Mouse (Mus musculus) naive thymus-derived CD4-positive, alpha-beta T cell, adult 5 months (primary cell): ENCODE data around the gene Sema4b. TPM values are rescaled to one million over a fixed set of nuclear protein-coding genes. Genes with fewer than 3 reads are reported as not detected.

ENCODE experiments used
- polyA plus RNA-seq: library from polyadenylated mRNA; unstranded; fragments of 100-300 nt; shearing (Covaris generic); gene quantifications from one replicate; pipeline ENCODE4 v1.2.1, GENCODE M21; 2017

Gene Sema4b
- 5.6 TPM for polyA plus RNA-seq

GRCm38 (mm10) chr7:80186531-80187296 is at the start of gene Sema4b:
Gene Sema4b (plus strand): TSS chr7:80186841.

GRCm38 (mm10) chr7:80232489-80233029 is 45.9 kb downstream of the Sema4b start, which contains the start of the genes Cib1 and Gdpgp1:
Gene Cib1 (minus strand): TSS chr7:80232813.
Gene Gdpgp1 (plus strand): TSS chr7:80232865.

GRCm38 (mm10) chr7:80246148-80246721 is 59.6 kb downstream of the Sema4b start, which contains the start of gene Ttll13:
Gene Ttll13 (plus strand): TSS chr7:80246376.

GRCm38 (mm10) chr7:80260625-80261371 is 74.2 kb downstream of the Sema4b start, which contains the start of gene Ngrn:
Gene Ngrn (plus strand): TSS chr7:80261215.

DNA sequence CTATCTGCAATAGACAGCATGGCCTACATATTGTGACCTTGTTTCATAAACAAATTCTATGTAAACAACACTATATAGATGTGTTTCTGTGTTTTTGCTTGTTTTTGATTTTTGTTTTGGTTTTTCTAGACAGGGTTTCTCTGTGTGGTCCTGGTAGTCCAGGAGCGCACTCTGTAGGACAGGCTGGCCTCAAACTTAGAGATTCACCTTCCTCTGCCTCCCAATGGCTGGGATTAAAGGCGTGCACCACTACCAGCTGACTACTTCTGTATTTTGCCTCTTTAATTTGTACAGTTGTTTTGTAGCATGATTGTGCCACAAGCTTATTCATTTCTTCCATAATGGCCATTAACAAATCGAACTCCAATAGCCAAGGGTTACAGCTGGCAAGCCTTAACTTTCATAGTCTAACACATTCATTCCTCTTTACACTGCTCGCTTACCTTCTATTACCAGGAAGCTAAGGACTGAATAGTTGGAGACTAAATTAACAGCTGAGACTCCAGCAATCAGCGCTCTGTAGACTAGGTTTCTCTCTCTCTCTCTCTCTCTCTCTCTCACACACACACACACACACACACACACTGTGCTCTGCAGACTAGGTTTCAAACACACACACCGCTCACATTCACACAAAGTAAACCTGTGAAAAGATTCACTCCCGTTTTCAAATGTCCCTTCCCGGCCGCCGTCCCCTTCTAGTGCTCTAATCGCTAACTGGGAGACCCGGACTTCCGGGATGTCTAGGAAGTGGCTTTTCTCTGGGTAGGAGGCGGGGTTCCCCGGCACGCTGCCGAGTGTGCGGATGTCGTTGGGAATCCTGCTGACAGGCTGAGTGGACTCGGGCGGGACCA is 82.5 kb downstream of the Sema4b start, which contains the start of gene Vps33b:
Gene Vps33b, plus strand, starts transcription at position 753 of the 854 bp plus-strand sequence.

Other genes starting within 250 kb of the Sema4b start
- gene Zfp710, start 162.0 kb upstream of the Sema4b start, polyA plus RNA-seq = 18.2 TPM
- gene Idh2, start 71.4 kb upstream of the Sema4b start, polyA plus RNA-seq = 103 TPM
- gene Cib1, start 46.0 kb downstream of the Sema4b start, polyA plus RNA-seq = 70.5 TPM
- gene Gdpgp1, start 46.0 kb downstream of the Sema4b start, polyA plus RNA-seq = 5.2 TPM
- 0.20 TPM for gene Ttll13, start 59.5 kb downstream of the Sema4b start, polyA plus RNA-seq
- gene Ngrn, start 74.4 kb downstream of the Sema4b start, polyA plus RNA-seq = 32.5 TPM
- 39.3 TPM for gene Vps33b, start 82.8 kb downstream of the Sema4b start, polyA plus RNA-seq
- 2.4 TPM for gene Prc1, start 107.6 kb downstream of the Sema4b start, polyA plus RNA-seq
- gene Rccd1, start 137.6 kb downstream of the Sema4b start, polyA plus RNA-seq = 32.9 TPM
- 195 TPM for gene Unc45a, start 154.2 kb downstream of the Sema4b start, polyA plus RNA-seq
- 3.9 TPM for gene Hddc3, start 156.3 kb downstream of the Sema4b start, polyA plus RNA-seq
- gene Man2a2, start 184.5 kb downstream of the Sema4b start, polyA plus RNA-seq = 105 TPM
- gene Fes, start 201.1 kb downstream of the Sema4b start, polyA plus RNA-seq = not detected
- gene Furin, start 218.6 kb downstream of the Sema4b start, polyA plus RNA-seq = 71.7 TPM